Mouse (Mus musculus) midbrain, embryonic 14.5 days (tissue): ENCODE data around the gene Ankrd9. TPM values are rescaled to one million over a fixed set of nuclear protein-coding genes. Genes with fewer than 3 reads are reported as not detected.

ENCODE experiments used
- ATAC-seq: fragments of 200-750 bp; cut with Nextera tagmentation; 2 replicates; pipeline ENCODE4 v1.8.0; 2017; ENCODE audit warnings: moderate number of reproducible peaks, moderate library complexity; ENCODE audit not compliant: low FRiP score, low TSS enrichment
- DNase-seq: peaks from one replicate; pipeline ENCODE4 v3.0.0-alpha.2; 2015
- H3K27ac ChIP-seq: fragments of 300-500 bp; sonication (generic); replicated peaks from 2 replicates; pipeline ENCODE4 v1.5.1; 2014; ENCODE audit warnings: mild to moderate bottlenecking, low read depth, low read length, moderate library complexity
- H3K27me3 ChIP-seq: fragments of 300-500 bp; sonication (generic); 2 replicates; pipeline ENCODE4 v1.6.1; 2014; ENCODE audit warnings: low read length, control low read depth, mixed read lengths; ENCODE audit not compliant: control insufficient read depth, insufficient read depth
- H3K36me3 ChIP-seq: fragments of 300-500 bp; sonication (generic); 2 replicates; pipeline ENCODE4 v1.6.1; 2014; ENCODE audit warnings: low read length, control low read depth; ENCODE audit not compliant: control insufficient read depth, insufficient read depth
- H3K4me1 ChIP-seq: fragments of 300-500 bp; sonication (generic); 2 replicates; pipeline ENCODE4 v1.6.1; 2014; ENCODE audit warnings: mild to moderate bottlenecking, antibody characterized with exemption, low read length, control low read depth; ENCODE audit not compliant: control insufficient read depth, insufficient read depth
- H3K4me2 ChIP-seq: fragments of 300-500 bp; sonication (generic); 2 replicates; pipeline ENCODE4 v1.6.1; 2014; ENCODE audit warnings: mild to moderate bottlenecking, low read length, moderate library complexity
- H3K4me3 ChIP-seq: fragments of 300-500 bp; sonication (generic); replicated peaks from 2 replicates; pipeline ENCODE4 v1.5.1; 2014; ENCODE audit warnings: low read depth, low read length
- H3K9ac ChIP-seq: fragments of 300-500 bp; sonication (generic); replicated peaks from 2 replicates; pipeline ENCODE4 v1.6.1; 2014; ENCODE audit warnings: mild to moderate bottlenecking, low read length, moderate library complexity
- H3K9me3 ChIP-seq: fragments of 300-500 bp; sonication (generic); 2 replicates; pipeline ENCODE4 v1.6.1; 2016; ENCODE audit warnings: low read length, control low read depth, mixed read lengths; ENCODE audit not compliant: control insufficient read depth
- WGBS: fragments of 180-500 bp; shearing (Covaris S2); extraction: QIAGEN DNeasy Blood & Tissue Kit; methylation state at CpG from one replicate; pipeline ENCODE4 v1.1.7; 2014; 5-methylcytosine and 5-hydroxymethylcytosine counted together
- polyA plus RNA-seq: library from polyadenylated mRNA; unstranded; fragments of >200 nt; fragmentation: Nextera tagmentation; extraction: Ambion mirVana; gene quantifications from 2 replicates; pipeline ENCODE4 v1.2.1, GENCODE M21; 2014

Ankrd9 gene
- polyA plus RNA-seq, result 6.7 and 7.4 TPM in 2 replicates

DNA sequence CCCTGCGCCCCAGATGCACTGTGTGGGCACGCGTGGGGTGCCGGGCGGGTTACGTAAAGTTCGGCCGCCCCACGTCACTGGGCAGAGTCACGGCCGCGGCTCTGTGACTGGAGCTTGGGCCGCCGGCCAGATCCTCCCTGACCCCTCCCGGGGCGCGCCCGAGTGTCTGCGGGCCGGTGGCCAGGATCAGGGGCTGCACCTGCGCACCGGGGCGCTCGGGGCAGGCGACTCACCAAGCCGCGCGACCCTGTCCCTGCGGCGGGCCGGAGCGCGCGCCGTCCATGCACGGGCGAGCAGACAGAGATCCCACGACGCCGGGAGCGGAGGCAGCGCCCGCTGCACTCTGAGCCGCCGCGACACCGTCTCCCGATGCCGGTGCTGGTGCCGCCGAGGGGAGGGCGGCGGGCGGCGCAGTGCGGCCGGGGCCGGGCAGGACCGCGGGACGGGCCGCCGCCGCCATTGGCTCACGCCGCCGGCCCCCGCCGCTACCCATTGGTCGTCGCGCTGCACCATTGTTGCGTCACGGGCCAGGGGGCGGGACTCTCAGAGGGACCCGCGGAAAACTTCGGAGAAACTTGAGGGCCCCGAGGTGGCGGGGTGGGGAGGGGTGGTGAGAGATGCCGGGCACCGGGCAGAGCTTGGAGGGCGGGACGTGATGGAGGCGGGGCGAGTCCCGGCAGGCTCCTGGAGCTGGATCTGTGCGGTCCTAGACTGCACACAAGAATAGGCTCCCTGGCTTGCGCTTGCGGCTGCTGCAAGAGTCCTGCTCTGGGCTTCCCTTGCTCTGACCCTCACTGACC lies at the start of gene Ankrd9:
Gene Ankrd9 (minus strand): TSS at position 434 of the 800 bp plus-strand sequence.
- DNase-seq (peak; percentile 95), ATAC-seq (peak; percentile 98)
- no peaks in the 10 kb centered on the region for H3K9me3 ChIP-seq
- H3K9ac ChIP-seq, result peak within 1 kb of the TSS; percentile 82
- H3K27ac ChIP-seq, result 0 out of 2 replicates have a peak within 1 kb of the TSS, but pooled peaks have one; percentile 41
- H3K4me2 ChIP-seq, result peak within 1 kb of the TSS; percentile 88
- 0 out of 2 replicates have a peak, but pooled peaks cover 4% of the 10 kb centered on the region for H3K36me3 ChIP-seq
- WGBS, result under 1% methylated on average over 89 of the region's 90 CpGs
- peaks cover 7% of the 10 kb centered on the region for H3K4me1 ChIP-seq
- H3K4me3 ChIP-seq, result peak within 1 kb of the TSS; percentile 81
- no peaks in the 10 kb centered on the region for H3K27me3 ChIP-seq

- H3K9me3 ChIP-seq, result no peaks in the 10 kb centered on the region
- no peaks in the 10 kb centered on the region for H3K36me3 ChIP-seq
- DNase-seq, result no peak
- 67% methylated on average over 3 of the region's 3 CpGs for WGBS
- no peaks in the 10 kb centered on the region for H3K4me1 ChIP-seq
- no peak overlapping the region for H3K27ac ChIP-seq
- H3K4me3 ChIP-seq, result no peak overlapping the region
- H3K9ac ChIP-seq, result no peak overlapping the region
- no peak for ATAC-seq
- no peak overlapping the region for H3K4me2 ChIP-seq
- H3K27me3 ChIP-seq, result no peaks in the 10 kb centered on the region
Observed at GRCm38 (mm10) chr12:111021577-111021976, 42.7 kb upstream of the Ankrd9 start.

GRCm38 (mm10) chr12:111021138-111021537 lies 42.3 kb upstream of the Ankrd9 start:
- H3K4me2 ChIP-seq, result no peak overlapping the region
- no peaks in the 10 kb centered on the region for H3K27me3 ChIP-seq
- ATAC-seq (no peak), DNase-seq (no peak)
- H3K9me3 ChIP-seq, result no peaks in the 10 kb centered on the region
- H3K27ac ChIP-seq, result no peak overlapping the region
- no peak overlapping the region for H3K9ac ChIP-seq
- H3K4me3 ChIP-seq, result no peak overlapping the region
- WGBS, result 14% methylated on average over 1 of the region's 1 CpGs
- H3K36me3 ChIP-seq, result no peaks in the 10 kb centered on the region
- no peaks in the 10 kb centered on the region for H3K4me1 ChIP-seq

DNA sequence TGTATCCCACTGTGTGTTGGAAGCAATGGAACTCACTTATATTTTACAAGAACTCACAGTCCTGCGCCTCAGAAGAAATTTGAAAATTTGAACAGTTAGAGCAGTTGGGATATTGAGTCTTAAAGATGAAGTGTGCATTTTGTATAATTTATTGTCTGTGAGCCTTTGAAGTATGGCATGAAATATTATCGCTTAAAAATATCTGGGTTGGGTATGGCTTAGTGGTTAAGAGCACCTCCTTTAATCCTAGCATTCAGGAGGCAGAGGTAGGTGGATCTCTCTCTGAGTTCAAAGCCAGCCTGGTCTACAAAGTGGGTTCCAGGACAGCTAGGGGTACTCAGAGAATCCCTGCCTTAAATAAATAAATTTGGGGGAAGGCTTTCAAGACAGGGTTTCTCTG lies 40.2 kb upstream of the Ankrd9 start:
- WGBS, result 98% methylated on average over 2 of the region's 2 CpGs
- no peak overlapping the region for H3K4me3 ChIP-seq
- no peak overlapping the region for H3K4me2 ChIP-seq
- DNase-seq, result no peak
- H3K9me3 ChIP-seq, result no peaks in the 10 kb centered on the region
- H3K9ac ChIP-seq, result no peak overlapping the region
- no peaks in the 10 kb centered on the region for H3K27me3 ChIP-seq
- no peak for ATAC-seq
- H3K36me3 ChIP-seq, result no peaks in the 10 kb centered on the region
- no peaks in the 10 kb centered on the region for H3K4me1 ChIP-seq
- no peak overlapping the region for H3K27ac ChIP-seq

GRCm38 (mm10) chr12:111018068-111018467 lies 39.2 kb upstream of the Ankrd9 start:
- Histone ChIP-seq H3K9ac (no peak overlapping the region), H3K9me3 (no peaks in the 10 kb centered on the region), H3K4me3 (no peak overlapping the region), H3K27me3 (no peaks in the 10 kb centered on the region), H3K4me2 (no peak overlapping the region), H3K4me1 (no peaks in the 10 kb centered on the region), H3K36me3 (no peaks in the 10 kb centered on the region), H3K27ac (no peak overlapping the region)
- WGBS, result 92% methylated on average over 11 of the region's 11 CpGs
- no peak for ATAC-seq
- DNase-seq, result no peak

- 87% methylated on average over 3 of the region's 3 CpGs for WGBS
- DNase-seq (no peak), ATAC-seq (no peak)
- Histone ChIP-seq H3K4me3 (no peak overlapping the region), H3K9me3 (no peaks in the 10 kb centered on the region), H3K36me3 (no peaks in the 10 kb centered on the region), H3K27ac (no peak overlapping the region), H3K27me3 (no peaks in the 10 kb centered on the region), H3K4me2 (no peak overlapping the region), H3K4me1 (no peaks in the 10 kb centered on the region), H3K9ac (no peak overlapping the region)
Observed at GRCm38 (mm10) chr12:111016807-111017206, 38.0 kb upstream of the Ankrd9 start.

GRCm38 (mm10) chr12:111009615-111010257 lies 30.9 kb upstream of the Ankrd9 start:
- H3K9me3 ChIP-seq, result no peaks in the 10 kb centered on the region
- no peak overlapping the region for H3K4me3 ChIP-seq
- DNase-seq (no peak), ATAC-seq (no peak)
- peaks cover 7% of the 10 kb centered on the region for H3K4me1 ChIP-seq
- H3K4me2 ChIP-seq, result no peak overlapping the region
- H3K27ac ChIP-seq, result no peak overlapping the region
- H3K27me3 ChIP-seq, result no peaks in the 10 kb centered on the region
- H3K36me3 ChIP-seq, result no peaks in the 10 kb centered on the region
- H3K9ac ChIP-seq, result no peak overlapping the region
- WGBS, result 78% methylated on average over 6 of the region's 6 CpGs

GRCm38 (mm10) chr12:111008500-111009490 lies 30.0 kb upstream of the Ankrd9 start:
- Histone ChIP-seq H3K9ac (no peak overlapping the region), H3K4me3 (no peak overlapping the region), H3K4me1 (peaks cover 7% of the 10 kb centered on the region), H3K36me3 (no peaks in the 10 kb centered on the region), H3K4me2 (no peak overlapping the region), H3K27ac (no peak overlapping the region), H3K9me3 (no peaks in the 10 kb centered on the region), H3K27me3 (no peaks in the 10 kb centered on the region)
- DNase-seq, result no peak
- ATAC-seq, result no peak
- WGBS, result 63% methylated on average over 11 of the region's 11 CpGs
